Mouse (Mus musculus): ENCODE measurements at regions not wholly inside any gene's neighbourhood (a gene's known extent, or its start where the extent isn't known, plus 50 kb on each side); places are given as distances from the start of the nearest gene placed in this dataset.

DNA sequence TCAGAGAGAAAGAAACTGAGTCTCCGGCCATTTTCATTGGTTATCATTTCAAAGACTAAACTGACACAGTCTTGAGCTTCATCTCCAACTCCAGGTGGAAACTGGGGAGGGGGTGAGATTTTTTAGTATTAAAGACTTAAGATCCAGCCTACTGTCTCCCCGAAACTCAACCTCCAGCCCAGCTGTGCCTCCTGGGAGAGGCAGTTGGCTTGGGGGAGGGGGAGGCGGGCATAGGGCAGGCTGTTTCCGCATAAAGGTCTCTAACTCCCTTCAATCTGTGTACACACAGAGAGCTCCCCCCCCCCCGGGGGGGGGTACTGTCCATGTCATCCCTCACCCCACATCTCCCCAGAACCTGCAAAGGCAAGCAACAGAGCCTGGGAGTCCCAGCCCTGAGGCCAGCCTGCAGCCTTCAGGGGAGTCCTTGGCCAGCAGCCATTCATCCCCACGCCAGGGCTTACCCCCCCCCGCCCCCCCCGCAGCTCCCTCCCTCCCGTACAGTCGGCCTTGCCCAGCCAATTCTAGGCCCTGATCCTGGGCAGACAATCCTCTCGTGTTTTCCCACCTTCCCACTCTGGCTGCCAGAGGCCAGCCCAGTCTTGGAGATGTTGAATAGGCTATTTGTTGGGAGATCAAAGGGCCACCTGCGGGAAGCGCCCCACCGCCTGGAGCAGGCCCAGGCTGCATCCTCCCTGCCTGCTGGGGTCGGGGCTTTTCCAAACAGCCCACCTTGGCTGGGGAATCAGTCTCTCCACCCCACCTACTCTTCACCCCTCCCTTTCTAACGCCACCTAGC lies 245.2 kb downstream of the Bcl11b start:
- in situ Hi-C loops (cut with MboI, MseI), result no loop called here

GRCm38 (mm10) chr12:107759291-107759690 lies 244.1 kb downstream of the Bcl11b start:
- in situ Hi-C loops (cut with MboI, MseI), result no loop called here

- in situ Hi-C loops (cut with MboI, MseI), result no loop called here
These were observed 243.5 kb downstream of the Bcl11b start for GRCm38 (mm10) chr12:107759911-107760310.

DNA sequence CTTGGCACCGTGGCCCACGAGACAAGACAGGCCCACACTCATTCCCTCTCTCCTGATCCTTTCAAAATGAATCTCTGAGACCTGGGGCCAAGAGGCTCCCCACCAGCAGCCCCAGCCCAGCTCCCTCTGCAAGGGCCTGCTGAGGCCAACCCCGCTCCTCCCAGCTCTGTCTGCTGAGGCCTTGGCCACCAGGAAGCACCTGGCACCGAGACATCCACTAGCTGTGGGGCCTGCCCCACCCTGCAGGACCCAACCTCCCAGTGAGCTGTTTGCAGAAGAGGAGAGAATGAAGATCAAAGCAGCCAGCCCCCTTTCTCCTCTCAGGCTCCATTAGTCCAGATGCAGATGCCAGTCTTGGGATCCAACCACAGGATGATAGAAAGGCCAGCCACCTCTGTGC lies 241.3 kb downstream of the Bcl11b start:
- in situ Hi-C loops (cut with MboI, MseI), result no loop called here

DNA sequence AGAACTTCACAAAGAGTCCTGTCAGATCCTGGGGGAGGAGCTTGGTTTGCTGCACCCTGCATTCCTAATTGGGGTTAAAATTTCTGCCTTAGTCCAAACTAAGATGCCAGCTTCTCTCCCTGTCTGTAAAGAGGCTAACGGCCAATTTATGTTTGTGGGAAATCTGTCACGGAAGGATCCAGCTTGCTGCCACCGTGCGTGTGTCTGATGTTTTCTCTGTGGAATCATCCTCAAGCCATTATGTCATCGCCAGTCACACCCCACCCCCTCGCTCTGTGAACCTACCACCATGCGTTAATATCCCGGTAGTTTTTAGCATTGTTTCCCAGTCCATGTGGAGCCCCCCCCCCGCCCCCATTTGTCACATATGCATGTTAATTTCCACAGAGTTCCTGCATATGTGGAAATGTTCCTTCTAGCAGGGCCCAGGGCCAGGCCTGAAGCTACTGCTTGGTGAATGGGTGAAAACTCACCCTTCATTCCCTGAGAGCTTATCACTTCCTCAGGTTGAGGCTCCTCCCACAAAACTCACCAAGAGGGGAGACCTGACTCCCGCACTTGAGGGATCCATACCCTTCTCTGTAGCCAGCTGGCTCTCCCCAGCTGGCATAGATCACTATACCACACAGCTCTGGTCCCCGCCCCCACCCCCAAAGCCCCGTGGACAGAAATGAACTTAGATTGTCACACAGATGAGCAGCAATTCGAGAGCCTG lies 233.4 kb downstream of the Bcl11b start:
- in situ Hi-C loops (cut with MboI, MseI), result no loop called here

DNA sequence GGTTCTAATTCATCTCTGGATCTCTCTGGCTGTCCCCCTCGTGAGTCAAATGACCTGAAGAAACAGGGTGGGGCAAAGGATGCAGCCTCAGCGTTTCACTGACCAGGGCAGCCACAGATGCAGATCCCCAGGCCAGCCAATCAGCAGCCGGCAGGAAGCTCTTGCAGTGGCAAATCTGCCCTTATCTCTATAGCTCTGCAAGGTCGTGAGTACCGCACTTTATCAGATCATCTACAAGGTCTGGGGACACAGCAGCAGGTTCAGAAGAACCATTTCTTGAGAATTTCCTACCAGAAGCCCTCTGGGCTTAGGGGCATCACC lies 232.9 kb downstream of the Bcl11b start:
- in situ Hi-C loops (cut with MboI, MseI), result no loop called here

DNA sequence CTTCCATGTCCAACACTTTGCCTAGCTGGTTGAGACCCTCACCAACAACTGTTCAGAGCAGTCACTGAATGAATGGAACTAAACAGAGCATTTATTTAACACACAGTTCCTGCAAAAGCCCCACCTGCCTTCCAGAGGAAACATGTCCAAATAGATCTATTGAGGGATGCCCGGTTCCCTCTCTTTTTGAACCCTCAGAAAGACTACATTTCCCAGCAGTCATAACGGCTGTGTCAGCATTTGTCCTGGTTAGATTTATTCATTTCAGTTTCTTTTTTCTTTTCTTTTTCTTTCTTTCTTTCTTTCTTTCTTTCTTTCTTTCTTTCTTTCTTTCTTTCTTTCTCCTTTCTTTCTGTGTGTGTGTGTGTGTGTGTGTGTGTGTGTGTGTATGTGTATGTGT lies 232.1 kb downstream of the Bcl11b start:
- in situ Hi-C loops (cut with MboI, MseI), result no loop called here

GRCm38 (mm10) chr12:107771809-107772208 lies 231.6 kb downstream of the Bcl11b start:
- in situ Hi-C loops (cut with MboI, MseI), result no loop called here

GRCm38 (mm10) chr12:107778046-107778445 lies 225.4 kb downstream of the Bcl11b start:
- in situ Hi-C loops (cut with MboI, MseI), result no loop called here

DNA sequence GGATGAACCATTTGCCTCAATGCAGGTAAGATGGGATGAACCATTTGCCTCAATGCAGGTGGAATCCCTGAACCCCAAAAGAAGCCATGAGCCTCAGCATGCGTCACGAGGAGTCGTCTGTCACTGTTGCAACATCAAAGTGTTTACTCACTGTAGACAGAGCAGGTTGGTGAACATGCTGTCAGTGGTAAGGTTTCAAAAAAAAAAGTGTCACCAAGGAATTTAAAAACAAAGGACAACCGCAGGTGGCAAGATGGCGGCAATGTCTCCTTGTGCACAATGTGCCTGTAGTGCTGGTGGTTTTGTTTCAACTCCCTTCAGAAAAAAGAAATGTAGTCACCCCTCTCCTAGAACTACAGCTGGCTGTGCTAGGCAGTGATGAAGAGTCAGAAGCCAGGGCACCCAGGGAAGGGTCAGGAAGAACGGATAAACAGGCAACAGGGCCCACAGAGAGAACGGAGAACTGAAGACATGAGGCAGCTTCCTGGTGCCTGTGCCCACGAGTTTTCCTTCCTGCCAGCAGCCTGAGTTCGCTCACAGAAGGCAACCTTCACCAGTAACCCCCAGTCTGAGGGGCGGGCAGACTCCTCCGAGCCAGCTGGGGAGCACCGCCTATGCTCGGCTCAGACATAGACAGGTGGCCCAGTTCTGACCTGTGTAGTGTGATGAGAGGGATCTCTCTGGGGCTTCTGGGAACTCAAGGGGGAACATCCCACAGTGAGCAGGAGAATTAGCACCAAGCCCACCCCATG lies 223.9 kb downstream of the Bcl11b start:
- in situ Hi-C loops (cut with MboI, MseI), result no loop called here

- in situ Hi-C loops (cut with MboI, MseI), result no loop called here
These were observed 221.3 kb downstream of the Bcl11b start for GRCm38 (mm10) chr12:107782147-107782546.

DNA sequence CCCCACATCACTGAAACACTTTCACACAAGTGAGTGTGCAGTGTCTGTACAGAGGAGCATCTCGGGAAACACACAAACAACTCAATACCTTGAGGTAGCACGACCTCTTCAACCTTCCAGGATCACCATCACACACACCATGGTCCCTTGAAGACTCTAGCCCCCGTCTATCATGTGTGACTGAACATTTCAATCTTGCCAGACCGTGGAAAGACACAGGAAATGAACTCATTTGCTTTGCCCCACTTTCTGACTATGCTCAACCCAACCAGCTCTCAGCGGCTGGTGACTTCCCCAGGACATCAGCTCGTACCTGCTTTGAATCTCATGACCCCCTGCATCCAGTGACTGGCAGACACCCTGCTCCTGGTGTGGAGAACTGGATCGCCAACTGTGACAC lies 219.6 kb downstream of the Bcl11b start:
- in situ Hi-C loops (cut with MboI, MseI), result no loop called here

- in situ Hi-C loops (cut with MboI, MseI), result no loop called here
These were observed 213.6 kb downstream of the Bcl11b start for GRCm38 (mm10) chr12:107789818-107790217.

DNA sequence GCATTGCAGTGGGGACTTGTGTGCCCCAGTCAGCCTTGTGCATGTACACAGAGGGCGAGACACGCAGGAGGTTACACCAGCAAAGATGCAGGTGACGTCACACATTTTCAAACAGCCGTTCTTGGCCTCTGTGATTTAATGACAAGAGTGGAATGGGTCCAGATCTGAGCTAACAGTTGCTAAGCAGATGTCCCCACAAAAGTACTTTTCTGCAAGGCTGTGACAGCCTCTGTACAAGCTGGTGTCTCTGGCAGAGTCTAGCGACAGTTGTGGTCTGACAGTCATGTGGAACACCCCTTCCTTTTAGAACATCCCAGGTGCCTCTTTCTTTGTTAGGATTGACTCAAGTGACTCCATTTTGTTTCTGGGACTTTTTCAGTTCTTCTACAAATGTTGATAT lies 203.1 kb downstream of the Bcl11b start:
- in situ Hi-C loops (cut with MboI, MseI), result no loop called here

DNA sequence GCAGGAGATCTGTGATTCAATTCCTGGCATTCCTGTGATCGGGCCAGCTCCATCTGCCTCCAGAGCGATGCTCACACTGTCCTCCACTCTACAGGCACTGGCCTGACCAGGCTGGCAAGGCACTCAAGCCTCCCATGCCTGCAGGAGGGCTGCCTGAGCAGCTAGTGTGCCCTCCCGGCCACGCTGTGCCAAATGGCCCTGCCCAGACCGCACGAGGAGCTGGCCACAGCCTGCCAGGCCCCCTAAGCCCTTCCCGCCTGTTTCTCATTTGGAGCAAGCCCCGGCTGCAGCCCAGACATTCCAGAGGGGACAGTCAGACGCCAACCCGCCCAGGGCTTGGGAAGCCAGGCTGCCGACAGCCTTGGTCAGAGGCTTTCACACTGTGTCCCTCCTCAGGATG lies 195.8 kb downstream of the Bcl11b start:
- in situ Hi-C loops (cut with MboI, MseI), result no loop called here

DNA sequence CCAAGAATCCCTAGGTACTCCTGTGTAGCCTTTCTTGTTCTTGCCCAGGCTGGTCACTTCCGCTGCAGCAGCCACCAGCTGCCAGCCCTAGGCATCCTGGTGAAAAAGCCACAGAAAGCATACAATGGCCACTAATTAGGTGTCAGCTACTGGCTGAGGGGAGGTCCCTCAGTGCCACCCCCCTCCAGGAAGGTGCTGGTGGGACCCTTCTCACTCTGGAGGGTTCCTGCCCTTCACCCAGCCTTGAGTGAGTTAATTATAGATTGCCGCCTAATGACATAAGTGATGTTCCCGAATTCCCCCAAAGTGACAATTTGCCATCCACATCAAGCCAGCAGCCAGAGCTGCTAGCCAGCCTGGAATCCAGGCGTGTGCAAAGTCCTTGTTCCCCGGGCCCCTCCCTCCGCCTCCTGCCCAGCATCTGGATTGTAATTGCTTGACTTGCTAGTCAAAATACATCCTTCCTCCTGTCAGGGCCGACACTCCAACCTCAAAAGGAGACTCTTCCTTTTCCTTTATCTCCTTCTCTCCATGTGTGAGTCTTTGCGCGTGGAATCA lies 195.2 kb downstream of the Bcl11b start:
- in situ Hi-C loops (cut with MboI, MseI), result no loop called here

- in situ Hi-C loops (cut with MboI, MseI), result no loop called here
These were observed 192.2 kb downstream of the Bcl11b start for GRCm38 (mm10) chr12:107811231-107811630.

DNA sequence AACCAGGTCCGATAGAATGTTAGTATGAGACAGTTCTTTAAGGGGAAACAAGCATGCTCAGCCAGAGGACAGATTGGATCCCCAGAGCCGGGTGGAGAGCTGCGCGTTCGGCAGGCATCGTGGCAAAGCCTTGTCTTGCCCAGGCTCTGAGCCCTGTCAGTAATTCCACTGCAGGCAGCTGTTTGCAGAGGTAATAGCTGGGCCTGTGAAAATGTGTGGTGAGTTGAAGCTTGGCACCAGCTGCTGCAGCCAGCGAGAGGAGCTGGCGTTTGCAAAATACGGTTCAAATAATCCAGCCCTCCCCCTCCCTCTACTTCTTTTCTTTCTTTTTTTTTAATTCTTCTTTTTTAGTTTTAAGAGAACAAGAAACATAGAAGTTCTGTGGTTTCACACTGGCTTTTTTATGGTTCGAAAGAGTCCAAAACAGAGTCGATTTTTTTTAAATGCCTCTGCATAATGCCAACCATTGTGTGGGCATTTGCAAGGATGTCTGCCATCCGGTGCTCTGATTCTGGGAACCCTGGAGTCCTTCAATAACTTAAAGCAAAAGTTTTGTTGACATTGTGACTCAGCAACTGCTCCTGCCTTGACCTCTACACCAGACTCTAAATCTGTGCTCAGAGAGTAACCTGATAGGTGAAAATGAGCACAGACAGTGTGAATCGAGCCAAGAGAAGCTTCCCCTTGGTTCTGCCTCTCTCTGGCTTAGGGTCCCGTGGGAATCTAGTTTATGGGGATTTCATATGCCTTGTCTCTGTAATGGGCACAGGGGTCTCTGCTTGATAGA lies 190.7 kb downstream of the Bcl11b start:
- in situ Hi-C loops (cut with MboI, MseI), result no loop called here

DNA sequence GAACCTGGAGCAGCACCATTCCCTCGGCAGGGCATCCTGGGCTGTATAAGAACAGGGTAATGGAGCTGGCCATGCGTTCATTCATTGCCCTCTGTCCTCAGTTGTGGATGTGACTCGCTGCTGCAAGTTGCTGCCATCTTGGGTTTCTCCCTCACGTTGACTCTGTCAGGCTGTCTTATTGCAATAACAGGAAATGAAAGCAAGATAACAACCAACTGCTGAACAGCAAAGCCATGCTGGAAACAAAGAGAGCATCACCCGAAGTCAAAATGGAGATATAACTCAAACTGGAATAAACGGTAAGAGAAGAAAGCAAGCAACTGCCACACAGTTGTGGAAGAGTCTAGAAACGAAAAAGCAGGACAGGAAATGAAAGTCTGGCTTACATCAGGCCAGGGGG lies 188.5 kb downstream of the Bcl11b start:
- in situ Hi-C loops (cut with MboI, MseI), result no loop called here

DNA sequence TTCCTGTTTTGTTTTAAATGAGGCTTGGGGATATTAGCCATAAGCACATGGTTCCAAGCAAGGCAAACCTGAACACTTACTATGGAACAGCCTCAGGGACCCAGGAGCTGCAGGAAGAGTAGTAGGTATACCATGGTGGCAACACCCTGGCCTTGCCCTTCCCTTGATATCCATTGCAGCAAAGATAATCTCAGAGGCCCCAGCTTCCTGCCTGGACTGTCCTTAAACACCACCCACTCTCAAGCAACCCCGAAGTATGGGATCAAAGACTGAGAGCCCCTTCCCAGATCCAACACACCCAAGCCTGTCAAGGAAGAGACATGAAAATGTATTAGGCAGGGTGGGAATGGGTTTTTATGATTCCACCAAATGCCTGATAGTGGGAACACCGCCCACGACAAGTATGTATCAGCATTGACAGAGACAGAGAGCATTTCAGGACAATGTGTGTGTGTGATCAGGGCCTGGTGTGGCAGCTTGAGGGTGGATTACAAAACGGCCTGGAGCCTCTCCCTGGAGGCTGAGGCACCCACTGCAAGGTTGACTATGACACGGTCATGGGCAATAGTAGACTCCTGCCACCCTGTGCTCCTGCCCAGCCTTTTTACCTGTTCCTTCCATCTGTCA lies 179.5 kb downstream of the Bcl11b start:
- in situ Hi-C loops (cut with MboI, MseI), result no loop called here

GRCm38 (mm10) chr12:107825921-107826320 lies 177.5 kb downstream of the Bcl11b start:
- in situ Hi-C loops (cut with MboI, MseI), result no loop called here
